8 mouse cellular contexts compared by ENCODE assay signal in genomic region chr5:146231655-146231996, GRCm38 (mm10). TPM values are rescaled to one million over a fixed set of nuclear protein-coding genes. Genes with fewer than 3 reads are reported as not detected.
DNase-seq lines count a peak whose midpoint lies in the region; ATAC-seq lines count a peak whose summit lies in the region.

No protein-coding gene starts in this region.

- peak; percentile 45 for DNase-seq in adrenal gland, postnatal 25 days
- no peak for DNase-seq in adrenal gland, postnatal 4 days (ENCODE audit: low spot score in 2 of 2)
- peak; percentile 72 for DNase-seq in 3134 (ENCODE audit: extremely low read depth, insufficient read length, low spot score)
- DNase-seq in cerebellum, adult 9-10 months: peak; percentile 66
- DNase-seq in frontal cortex, postnatal 14 days (ENCODE audit: low spot score in 2 of 2): peak; percentile 28 to 29
- DNase-seq in layer of hippocampus, adult 18-20 months (ENCODE audit: low spot score in 2 of 2): peak; percentile 22 to 40
- peak; percentile 34 for DNase-seq in splenic B cell, adult 2 months (ENCODE audit: low read depth, low spot score)

- ATAC-seq in megakaryocyte-erythroid progenitor cell, adult 5-6 weeks (replicated peaks; ENCODE audit: low FRiP score, low TSS enrichment, poor library complexity, severe bottlenecking): 0 out of 2 replicates have a peak, but pooled peaks have one; percentile 1

- no peaks in the 10 kb centered on the region for H3K27me3 ChIP-seq in splenic B cell, adult 2 months (ENCODE audit: control insufficient read depth, insufficient read depth, low read length, poor library complexity, severe bottlenecking)

- no peaks in the 10 kb centered on the region for H3K36me3 ChIP-seq in splenic B cell, adult 2 months (ENCODE audit: control insufficient read depth, insufficient read depth, low read length, poor library complexity, severe bottlenecking)

RNA-seq across cellular contexts. Expression of gene Cdk8, which starts 0.6 kb away (rescaled TPM):
- 107 and 135 TPM in 2 replicates for total RNA-seq in adrenal gland, postnatal 25 days (2021)
- total RNA-seq in adrenal gland, postnatal 4 days (2021): 10 to 100 TPM; 73.2 to 76.9 TPM
- total RNA-seq in layer of hippocampus, adult 18-20 months (2021): 10 to 100 TPM; 41.7 to 43.2 TPM
- total RNA-seq in megakaryocyte-erythroid progenitor cell, adult 5-6 weeks (2014; fragmentation: Nextera tagmentation): 60.4 and 70.3 TPM in 2 replicates
- total RNA-seq in megakaryocyte-erythroid progenitor cell, adult 5-6 weeks (2017): 51.7 and 60.3 TPM in 2 replicates

RNA-seq across cellular contexts. Expression of gene Rnf6, which starts 10.3 kb away (rescaled TPM):
- total RNA-seq in adrenal gland, postnatal 25 days (2021): 69.2 and 69.8 TPM in 2 replicates
- 10 to 100 TPM; 55.8 to 58.8 TPM for total RNA-seq in adrenal gland, postnatal 4 days (2021)
- total RNA-seq in layer of hippocampus, adult 18-20 months (2021): 10 to 100 TPM; 71.7 to 72.5 TPM
- total RNA-seq in megakaryocyte-erythroid progenitor cell, adult 5-6 weeks (2014; fragmentation: Nextera tagmentation): 14.0 and 15.1 TPM in 2 replicates
- 25.2 and 34.4 TPM in 2 replicates for total RNA-seq in megakaryocyte-erythroid progenitor cell, adult 5-6 weeks (2017)

RNA-seq across cellular contexts. Expression of gene 1700001J03Rik, which starts 46.5 kb away (rescaled TPM):
- 2.1 TPM in 1 of 2 replicates, not detected in the other for total RNA-seq in adrenal gland, postnatal 25 days (2021)
- 1 to 10 TPM; 1.7 to 3.8 TPM for total RNA-seq in adrenal gland, postnatal 4 days (2021)
- total RNA-seq in layer of hippocampus, adult 18-20 months (2021): under 1 TPM in 1 of 2 experiments, not detected in 1; 0.84 TPM
- total RNA-seq in megakaryocyte-erythroid progenitor cell, adult 5-6 weeks (2014; fragmentation: Nextera tagmentation): not detected in 2 replicates
- not detected in 2 replicates for total RNA-seq in megakaryocyte-erythroid progenitor cell, adult 5-6 weeks (2017)

Comparison
In these comparisons a context has a peak if more than half of its experiments do, and no peak if none do; other contexts are left out.
1. DNase-seq: peak in adrenal gland, postnatal 25 days (single experiment), 3134 (single experiment), cerebellum, adult 9-10 months (single experiment), frontal cortex, postnatal 14 days (2 of 2), layer of hippocampus, adult 18-20 months (2 of 2) and splenic B cell, adult 2 months (single experiment); none in adrenal gland, postnatal 4 days (0 of 2).